Mouse (Mus musculus): ENCODE measurements around the gene Itih1. TPM values are rescaled to one million over a fixed set of nuclear protein-coding genes. Genes with fewer than 3 reads are reported as not detected.

The Itih1 gene
- total RNA-seq, 1 experiment = 0.04 TPM

GRCm38 (mm10) chr14:30958517-30958916, 15.4 kb upstream of the Itih1 start:
- peaks cover 2% of the 10 kb centered on the region; the same call in 1 of the 2 replicates for H3K36me3 ChIP-seq (ENCODE audit: control insufficient read depth, insufficient read depth, low read length, poor library complexity, severe bottlenecking)
- no peak overlapping the region for H3K27ac ChIP-seq (ENCODE audit: insufficient read depth, low read depth, low read length, poor library complexity, severe bottlenecking)
- no peaks in the 10 kb centered on the region for H3K9me3 ChIP-seq (ENCODE audit: control insufficient read depth, insufficient read depth, low read depth, low read length)
- no peak overlapping the region for H3K4me3 ChIP-seq (ENCODE audit: insufficient read depth in 1 of 2, low read depth in 1 of 2, low read length in 2 of 2, poor library complexity in 1 of 2, severe bottlenecking in 1 of 2)
- no peaks in the 10 kb centered on the region for H3K4me1 ChIP-seq (ENCODE audit: control insufficient read depth in 2 of 2, insufficient read depth in 2 of 2, low read length in 2 of 2, poor library complexity in 1 of 2)
- no peak overlapping the region for H3K9ac ChIP-seq (ENCODE audit: insufficient read depth, low read depth, low read length, poor library complexity, severe bottlenecking)
- in situ Hi-C loops (cut with MboI; ENCODE audit: low sequenced_read_pairs in 2 of 2, unreplicated experiment in 2 of 2) = no loop called here
- no peak for TF ChIP-seq ZNF384 (IDR thresholded peaks at IDR 0.05; ENCODE audit: low read depth, low read length)
- no peak for TF ChIP-seq ZC3H11A (IDR thresholded peaks at IDR 0.05; ENCODE audit: borderline replicate concordance, low read depth, low read length)
- no peak for TF ChIP-seq MAFK (IDR thresholded peaks at IDR 0.05; ENCODE audit: insufficient read depth, low read depth, low read length)
- TF ChIP-seq HCFC1 (IDR thresholded peaks at IDR 0.05; ENCODE audit: borderline replicate concordance, insufficient read depth, low read length) = no peak
- TF ChIP-seq CHD2 (IDR thresholded peaks at IDR 0.05; ENCODE audit: low read depth, low read length) = no peak
- no peak for DNase-seq (ENCODE audit: low read depth, low spot score)

- peaks cover 3 to 4% of the 10 kb centered on the region in 2 experiments; a peak in 3 of 4 replicates for H3K4me1 ChIP-seq (ENCODE audit: control insufficient read depth in 2 of 2, insufficient read depth in 2 of 2, low read length in 2 of 2, poor library complexity in 1 of 2)
- peak; percentile 91 for DNase-seq (ENCODE audit: low read depth, low spot score)
- H3K9me3 ChIP-seq (ENCODE audit: control insufficient read depth, insufficient read depth, low read depth, low read length) = no peaks in the 10 kb centered on the region
- in situ Hi-C loops (cut with MboI; ENCODE audit: low sequenced_read_pairs in 2 of 2, unreplicated experiment in 2 of 2) = no loop called here
- peak within 1 kb of the TSS; percentile 85 to 94 for H3K4me3 ChIP-seq (ENCODE audit: insufficient read depth in 1 of 2, low read depth in 1 of 2, low read length in 2 of 2, poor library complexity in 1 of 2, severe bottlenecking in 1 of 2)
- H3K27ac ChIP-seq (ENCODE audit: insufficient read depth, low read depth, low read length, poor library complexity, severe bottlenecking) = no peak within 1 kb of the TSS
- TF ChIP-seq ZNF384 (IDR thresholded peaks at IDR 0.05; ENCODE audit: low read depth, low read length) = no peak
- TF ChIP-seq ZC3H11A (IDR thresholded peaks at IDR 0.05; ENCODE audit: borderline replicate concordance, low read depth, low read length) = no peak
- TF ChIP-seq MAFK (IDR thresholded peaks at IDR 0.05; ENCODE audit: insufficient read depth, low read depth, low read length) = no peak
- peak; percentile 75; the same call in 1 of the 2 replicates for TF ChIP-seq HCFC1 (IDR thresholded peaks at IDR 0.05; ENCODE audit: borderline replicate concordance, insufficient read depth, low read length)
- TF ChIP-seq CHD2 (IDR thresholded peaks at IDR 0.05; ENCODE audit: low read depth, low read length) = no peak
- peak within 1 kb of the TSS; percentile 91 for H3K9ac ChIP-seq (ENCODE audit: insufficient read depth, low read depth, low read length, poor library complexity, severe bottlenecking)
- H3K36me3 ChIP-seq (ENCODE audit: control insufficient read depth, insufficient read depth, low read length, poor library complexity, severe bottlenecking) = no peaks in the 10 kb centered on the region
These were observed 8.2 kb upstream of the Itih1 start, which contains the start of gene Nek4 for GRCm38 (mm10) chr14:30951154-30951825. TSS of gene Nek4 (plus strand) at chr14:30951377.

- H3K9ac ChIP-seq (ENCODE audit: insufficient read depth, low read depth, low read length, poor library complexity, severe bottlenecking) = no peak overlapping the region
- in situ Hi-C loops (cut with MboI; ENCODE audit: low sequenced_read_pairs in 2 of 2, unreplicated experiment in 2 of 2) = no loop called here
- DNase-seq (ENCODE audit: low read depth, low spot score) = no peak
- H3K4me3 ChIP-seq (ENCODE audit: insufficient read depth in 1 of 2, low read depth in 1 of 2, low read length in 2 of 2, poor library complexity in 1 of 2, severe bottlenecking in 1 of 2) = no peak overlapping the region
- H3K36me3 ChIP-seq (ENCODE audit: control insufficient read depth, insufficient read depth, low read length, poor library complexity, severe bottlenecking) = no peaks in the 10 kb centered on the region
- TF ChIP-seq ZC3H11A (IDR thresholded peaks at IDR 0.05; ENCODE audit: borderline replicate concordance, low read depth, low read length) (no peak), ZNF384 (IDR thresholded peaks at IDR 0.05; ENCODE audit: low read depth, low read length) (no peak), MAFK (IDR thresholded peaks at IDR 0.05; ENCODE audit: insufficient read depth, low read depth, low read length) (no peak), HCFC1 (IDR thresholded peaks at IDR 0.05; ENCODE audit: borderline replicate concordance, insufficient read depth, low read length) (no peak), CHD2 (IDR thresholded peaks at IDR 0.05; ENCODE audit: low read depth, low read length) (no peak)
- peaks cover 3 to 4% of the 10 kb centered on the region in 2 experiments; a peak in 3 of 4 replicates for H3K4me1 ChIP-seq (ENCODE audit: control insufficient read depth in 2 of 2, insufficient read depth in 2 of 2, low read length in 2 of 2, poor library complexity in 1 of 2)
- no peaks in the 10 kb centered on the region for H3K9me3 ChIP-seq (ENCODE audit: control insufficient read depth, insufficient read depth, low read depth, low read length)
- H3K27ac ChIP-seq (ENCODE audit: insufficient read depth, low read depth, low read length, poor library complexity, severe bottlenecking) = no peak overlapping the region
These were observed 6.9 kb upstream of the Itih1 start for GRCm38 (mm10) chr14:30949986-30950385.

GRCm38 (mm10) chr14:30944745-30945144, 1.7 kb upstream of the Itih1 start:
- no peak overlapping the region for H3K27ac ChIP-seq (ENCODE audit: insufficient read depth, low read depth, low read length, poor library complexity, severe bottlenecking)
- no peak overlapping the region for H3K9ac ChIP-seq (ENCODE audit: insufficient read depth, low read depth, low read length, poor library complexity, severe bottlenecking)
- no peaks in the 10 kb centered on the region for H3K9me3 ChIP-seq (ENCODE audit: control insufficient read depth, insufficient read depth, low read depth, low read length)
- no peak for TF ChIP-seq MAFK (IDR thresholded peaks at IDR 0.05; ENCODE audit: insufficient read depth, low read depth, low read length)
- no peak for TF ChIP-seq CHD2 (IDR thresholded peaks at IDR 0.05; ENCODE audit: low read depth, low read length)
- TF ChIP-seq ZNF384 (IDR thresholded peaks at IDR 0.05; ENCODE audit: low read depth, low read length) = no peak
- TF ChIP-seq ZC3H11A (IDR thresholded peaks at IDR 0.05; ENCODE audit: borderline replicate concordance, low read depth, low read length) = no peak
- TF ChIP-seq HCFC1 (IDR thresholded peaks at IDR 0.05; ENCODE audit: borderline replicate concordance, insufficient read depth, low read length) = no peak
- DNase-seq (ENCODE audit: low read depth, low spot score) = no peak
- in situ Hi-C loops (cut with MboI; ENCODE audit: low sequenced_read_pairs in 2 of 2, unreplicated experiment in 2 of 2) = no loop called here
- H3K4me3 ChIP-seq (ENCODE audit: insufficient read depth in 1 of 2, low read depth in 1 of 2, low read length in 2 of 2, poor library complexity in 1 of 2, severe bottlenecking in 1 of 2) = no peak overlapping the region
- H3K36me3 ChIP-seq (ENCODE audit: control insufficient read depth, insufficient read depth, low read length, poor library complexity, severe bottlenecking) = no peaks in the 10 kb centered on the region
- H3K4me1 ChIP-seq (ENCODE audit: control insufficient read depth in 2 of 2, insufficient read depth in 2 of 2, low read length in 2 of 2, poor library complexity in 1 of 2) = no peaks in the 10 kb centered on the region
